In genomic region chr11:101448899-101449298, GRCm38 (mm10) we compare ENCODE assay signal across 8 mouse cellular contexts. TPM values are rescaled to one million over a fixed set of nuclear protein-coding genes. Genes with fewer than 3 reads are reported as not detected.
A peak's percentile ranks its signal among the peaks of the same experiment; 100 is the strongest.
DNase-seq lines count a peak whose midpoint lies in the region; ATAC-seq and TF ChIP-seq lines count a peak whose summit lies in the region.
"Had no signal": no experiment of that assay in that cellular context is flagged by ENCODE, and none has a peak within 500 bp of the region (broad histone marks: within the 10 kb centered on the region; RNA-seq: fewer than 3 reads in every experiment).

No protein-coding gene starts in this region.

- H3K27me3 ChIP-seq in lung, embryonic 15.5 days, result no peaks in the 10 kb centered on the region
- no peaks in the 10 kb centered on the region for H3K27me3 ChIP-seq in embryonic facial prominence, embryonic 10.5 days (replicated peaks; ENCODE audit: low read depth, poor library complexity, severe bottlenecking)
- no peaks in the 10 kb centered on the region for H3K27me3 ChIP-seq in limb, embryonic 14.5 days (ENCODE audit: control insufficient read depth, insufficient read depth, low read length)
- no peaks in the 10 kb centered on the region for H3K27me3 ChIP-seq in splenic B cell, adult 2 months (ENCODE audit: control insufficient read depth, insufficient read depth, low read length, poor library complexity, severe bottlenecking)

- DNase-seq in lung, postnatal 25 days (ENCODE audit: low spot score), result no peak
- no peak for DNase-seq in embryonic facial prominence, embryonic 10.5 days (ENCODE audit: low spot score)
- no peak for DNase-seq in limb, embryonic 14.5 days (ENCODE audit: low spot score)
- DNase-seq in splenic B cell, adult 2 months (ENCODE audit: low read depth, low spot score), result peak; percentile 39
- DNase-seq in retina, embryonic 14.5 days (ENCODE audit: low spot score), result no peak
- no peak for DNase-seq in layer of hippocampus, adult 9-10 months (ENCODE audit: low spot score)
- DNase-seq: cerebellum, adult 8-10 months had no signal

- H3K27ac ChIP-seq in lung, embryonic 15.5 days, result 0 out of 2 replicates have a peak overlapping the region, but pooled peaks have one; percentile 78
- no peak overlapping the region for H3K27ac ChIP-seq in embryonic facial prominence, embryonic 10.5 days (replicated peaks)
- H3K27ac ChIP-seq in limb, embryonic 14.5 days (replicated peaks; ENCODE audit: low read depth, low read length), result no peak overlapping the region

- no peak for TF ChIP-seq POLR2A in limb, embryonic 14.5 days (IDR thresholded peaks at IDR 0.05; ENCODE audit: borderline replicate concordance, extremely low read depth, insufficient read depth, insufficient read length)

- peak overlapping the region; percentile 55 for H3K4me3 ChIP-seq in lung, embryonic 15.5 days
- peak overlapping the region; percentile 37; the same call in 1 of the 2 replicates for H3K4me3 ChIP-seq in embryonic facial prominence, embryonic 10.5 days
- H3K4me3 ChIP-seq in limb, embryonic 14.5 days (replicated peaks; ENCODE audit: low read length), result peak overlapping the region; percentile 33; the same call in 1 of the 2 replicates

- H3K9ac ChIP-seq in lung, embryonic 15.5 days, result peak overlapping the region; percentile 54; the same call in 1 of the 2 replicates
- no peak overlapping the region for H3K9ac ChIP-seq in limb, embryonic 14.5 days (ENCODE audit: low read depth, low read length, severe bottlenecking)

- no peak for ATAC-seq in lung, embryonic 15.5 days (ENCODE audit: borderline replicate concordance, extremely low read depth, low FRiP score, low TSS enrichment)
- ATAC-seq in limb, embryonic 14.5 days (ENCODE audit: low FRiP score, low read depth), result no peak

- peak overlapping the region; percentile 62 for H3K4me2 ChIP-seq in lung, embryonic 15.5 days
- peak overlapping the region; percentile 37 for H3K4me2 ChIP-seq in limb, embryonic 14.5 days (replicated peaks; ENCODE audit: low read depth, low read length, severe bottlenecking)

- WGBS in lung, embryonic 15.5 days, result 77% methylated on average over 4 of the region's 4 CpGs
- 82% methylated on average over 4 of the region's 4 CpGs for WGBS in embryonic facial prominence, embryonic 10.5 days
- WGBS in limb, embryonic 14.5 days, result 84% methylated on average over 4 of the region's 4 CpGs

- H3K36me3 ChIP-seq in lung, embryonic 15.5 days, result peaks cover 17% of the 10 kb centered on the region
- peaks cover 28% of the 10 kb centered on the region for H3K36me3 ChIP-seq in embryonic facial prominence, embryonic 10.5 days (replicated peaks)
- H3K36me3 ChIP-seq in limb, embryonic 14.5 days (ENCODE audit: control insufficient read depth, insufficient read depth, low read length), result peaks cover 21% of the 10 kb centered on the region
- peaks cover 5% of the 10 kb centered on the region for H3K36me3 ChIP-seq in splenic B cell, adult 2 months (ENCODE audit: control insufficient read depth, insufficient read depth, low read length, poor library complexity, severe bottlenecking)

- H3K9me3 ChIP-seq in lung, embryonic 15.5 days, result no peaks in the 10 kb centered on the region
- H3K9me3 ChIP-seq in embryonic facial prominence, embryonic 10.5 days, result no peaks in the 10 kb centered on the region
- no peaks in the 10 kb centered on the region for H3K9me3 ChIP-seq in limb, embryonic 14.5 days (ENCODE audit: control insufficient read depth, low read length)

- peaks cover 19% of the 10 kb centered on the region for H3K4me1 ChIP-seq in lung, embryonic 15.5 days
- H3K4me1 ChIP-seq in embryonic facial prominence, embryonic 10.5 days, result peaks cover 17% of the 10 kb centered on the region
- no peaks in the 10 kb centered on the region; the same call in 1 of the 2 replicates for H3K4me1 ChIP-seq in limb, embryonic 14.5 days (ENCODE audit: control insufficient read depth, insufficient read depth, low read length)

RNA-seq across cellular contexts. Expression of gene Ifi35, which starts 0.7 kb away (rescaled TPM):
- 22.4 and 24.0 TPM in 2 replicates for polyA plus RNA-seq in lung, embryonic 15.5 days (2015; fragmentation: Nextera tagmentation; extraction: Ambion mirVana)
- 2.1 and 3.1 TPM in 2 replicates for polyA plus RNA-seq in embryonic facial prominence, embryonic 10.5 days (2016; fragmentation: Nextera tagmentation; extraction: Ambion mirVana)
- polyA plus RNA-seq in limb, embryonic 14.5 days (2012; rRNA removed), result 13.1 and 15.2 TPM in 2 replicates
- polyA plus RNA-seq in limb, embryonic 14.5 days (2014; fragmentation: Nextera tagmentation; extraction: Ambion mirVana), result 16.1 and 16.7 TPM in 2 replicates

RNA-seq across cellular contexts. Expression of gene Rpl27, which starts 6.8 kb away (rescaled TPM):
- 299 and 334 TPM in 2 replicates for polyA plus RNA-seq in lung, embryonic 15.5 days (2015; fragmentation: Nextera tagmentation; extraction: Ambion mirVana)
- polyA plus RNA-seq in embryonic facial prominence, embryonic 10.5 days (2016; fragmentation: Nextera tagmentation; extraction: Ambion mirVana), result 469 and 481 TPM in 2 replicates
- 1,216 and 1,303 TPM in 2 replicates for polyA plus RNA-seq in limb, embryonic 14.5 days (2012; rRNA removed)
- polyA plus RNA-seq in limb, embryonic 14.5 days (2014; fragmentation: Nextera tagmentation; extraction: Ambion mirVana), result 384 and 422 TPM in 2 replicates

RNA-seq across cellular contexts. Expression of gene Rnd2, which starts 15.9 kb away (rescaled TPM):
- polyA plus RNA-seq in lung, embryonic 15.5 days (2015; fragmentation: Nextera tagmentation; extraction: Ambion mirVana), result 7.9 and 8.5 TPM in 2 replicates
- polyA plus RNA-seq in embryonic facial prominence, embryonic 10.5 days (2016; fragmentation: Nextera tagmentation; extraction: Ambion mirVana), result 16.5 and 31.6 TPM in 2 replicates
- polyA plus RNA-seq in limb, embryonic 14.5 days (2012; rRNA removed), result 20.7 and 21.8 TPM in 2 replicates
- 8.4 and 10.4 TPM in 2 replicates for polyA plus RNA-seq in limb, embryonic 14.5 days (2014; fragmentation: Nextera tagmentation; extraction: Ambion mirVana)

RNA-seq across cellular contexts. Expression of gene Vat1, which starts 17.1 kb away (rescaled TPM):
- polyA plus RNA-seq in lung, embryonic 15.5 days (2015; fragmentation: Nextera tagmentation; extraction: Ambion mirVana), result 47.4 and 50.3 TPM in 2 replicates
- polyA plus RNA-seq in embryonic facial prominence, embryonic 10.5 days (2016; fragmentation: Nextera tagmentation; extraction: Ambion mirVana), result 21.3 and 29.6 TPM in 2 replicates
- 88.0 and 96.1 TPM in 2 replicates for polyA plus RNA-seq in limb, embryonic 14.5 days (2012; rRNA removed)
- 56.1 and 63.3 TPM in 2 replicates for polyA plus RNA-seq in limb, embryonic 14.5 days (2014; fragmentation: Nextera tagmentation; extraction: Ambion mirVana)

RNA-seq across cellular contexts. Expression of gene Ptges3l, which starts 23.8 kb away (rescaled TPM):
- polyA plus RNA-seq in lung, embryonic 15.5 days (2015; fragmentation: Nextera tagmentation; extraction: Ambion mirVana), result 12.8 and 13.4 TPM in 2 replicates
- polyA plus RNA-seq in embryonic facial prominence, embryonic 10.5 days (2016; fragmentation: Nextera tagmentation; extraction: Ambion mirVana), result 3.9 and 4.7 TPM in 2 replicates
- polyA plus RNA-seq in limb, embryonic 14.5 days (2012; rRNA removed), result 23.7 and 27.5 TPM in 2 replicates
- 13.9 and 20.5 TPM in 2 replicates for polyA plus RNA-seq in limb, embryonic 14.5 days (2014; fragmentation: Nextera tagmentation; extraction: Ambion mirVana)
